Mouse (Mus musculus) MEL (cell line): ENCODE measurements around the gene BC005537. TPM values are rescaled to one million over a fixed set of nuclear protein-coding genes. Genes with fewer than 3 reads are reported as not detected.

Experiments
- DNase-seq: peaks from one replicate; pipeline ENCODE4 v3.0.0; 2011; ENCODE audit warnings: low read depth, low spot score
- H3K27ac ChIP-seq: 2 replicates; pipeline ENCODE4 v1.5.1; 2012; ENCODE audit warnings: low read depth, mild to moderate bottlenecking, control low read depth, low read length, moderate library complexity; ENCODE audit not compliant: control insufficient read depth
- H3K27me3 ChIP-seq, 2 experiments: fragments of 150-350 bp in 1 of 2; sonication (generic) in 1 of 2; 2 replicates each; pipeline ENCODE4 v1.6.1; 2012; ENCODE audit warnings: low read length in 2 of 2, mild to moderate bottlenecking in 2 of 2, improper control_type of control experiment in 1 of 2, moderate library complexity in 1 of 2; ENCODE audit not compliant: insufficient read depth in 2 of 2, control insufficient read depth in 1 of 2
- H3K36me3 ChIP-seq, 2 experiments: 2 replicates each; pipeline ENCODE4 v1.6.1; 2012 to 2014; ENCODE audit warnings: low read length in 2 of 2, improper control_type of control experiment in 1 of 2, inconsistent platforms in 1 of 2, mild to moderate bottlenecking in 1 of 2; ENCODE audit not compliant: insufficient read depth in 2 of 2, control insufficient read depth in 1 of 2
- H3K4me1 ChIP-seq, 2 experiments: fragments of 150-350 bp in 1 of 2; sonication (generic) in 1 of 2; 2 replicates each; pipeline ENCODE4 v1.6.1; 2012; ENCODE audit warnings: low read length in 2 of 2, improper control_type of control experiment in 1 of 2, mild to moderate bottlenecking in 1 of 2; ENCODE audit not compliant: insufficient read depth in 2 of 2, control insufficient read depth in 1 of 2
- H3K4me3 ChIP-seq, 2 experiments: fragments of 150-350 bp in 1 of 2; sonication (generic) in 1 of 2; 2 replicates each; pipeline ENCODE4 v1.5.1; 2012; ENCODE audit warnings: low read depth in 2 of 2, low read length in 2 of 2, mild to moderate bottlenecking in 2 of 2, moderate library complexity in 2 of 2, control low read depth in 1 of 2, improper control_type of control experiment in 1 of 2; ENCODE audit not compliant: control insufficient read depth in 1 of 2, insufficient read depth in 1 of 2
- H3K79me2 ChIP-seq: 2 replicates; pipeline ENCODE4 v1.6.1; 2012; ENCODE audit warnings: mild to moderate bottlenecking, low read length, moderate library complexity; ENCODE audit not compliant: control insufficient read depth, poor library complexity, insufficient read depth
- H3K9ac ChIP-seq: 2 replicates; pipeline ENCODE4 v1.6.1; 2012; ENCODE audit warnings: low read depth, mild to moderate bottlenecking, control low read depth, low read length, moderate library complexity; ENCODE audit not compliant: control insufficient read depth, poor library complexity, severe bottlenecking
- H3K9me3 ChIP-seq: fragments of 150-350 bp; sonication (generic); replicated peaks from 2 replicates; pipeline ENCODE4 v1.6.1; 2012; ENCODE audit warnings: mild to moderate bottlenecking, low read length, improper control_type of control experiment, moderate library complexity; ENCODE audit not compliant: insufficient read depth
- ELF1 ChIP-seq: IDR thresholded peaks from 2 replicates; pipeline ENCODE4 v1.6.1; 2014; ENCODE audit warnings: low read depth, mild to moderate bottlenecking, inconsistent platforms, low read length, improper control_type of control experiment, moderate library complexity
- EP300 ChIP-seq, 2 experiments: IDR thresholded peaks; 2 replicates each; pipeline ENCODE4 v1.6.1; 2011; ENCODE audit warnings: improper control_type of control experiment in 2 of 2, low read length in 2 of 2, low read depth in 1 of 2, mild to moderate bottlenecking in 1 of 2
- GATA1 ChIP-seq: IDR thresholded peaks from 2 replicates; pipeline ENCODE4 v1.6.1; 2011; ENCODE audit warnings: low read depth, low read length, improper control_type of control experiment
- JUND ChIP-seq: IDR thresholded peaks from 2 replicates; pipeline ENCODE4 v1.6.1; 2011; ENCODE audit warnings: low read depth, mild to moderate bottlenecking, improper control_type of control experiment, low read length
- MEF2A ChIP-seq: IDR thresholded peaks from 2 replicates; pipeline ENCODE4 v1.6.1; 2014; ENCODE audit warnings: low read depth, mild to moderate bottlenecking, inconsistent platforms, low read length, improper control_type of control experiment; ENCODE audit not compliant: poor library complexity, insufficient replicate concordance, severe bottlenecking; ENCODE audit errors: extremely low read depth
- MXI1 ChIP-seq: IDR thresholded peaks from 2 replicates; pipeline ENCODE4 v1.6.1; 2011; ENCODE audit warnings: mild to moderate bottlenecking, low read depth, low read length, improper control_type of control experiment
- MYC ChIP-seq: IDR thresholded peaks from 2 replicates; pipeline ENCODE4 v1.6.1; 2011; ENCODE audit warnings: low read depth, mild to moderate bottlenecking, low read length, improper control_type of control experiment, moderate library complexity
- POLR2A ChIP-seq, 2 experiments: IDR thresholded peaks; 2 replicates each; pipeline ENCODE4 v1.6.1; 2011 to 2012; ENCODE audit warnings: low read length in 2 of 2, mild to moderate bottlenecking in 2 of 2, control low read depth in 1 of 2, improper control_type of control experiment in 1 of 2, low read depth in 1 of 2, moderate library complexity in 1 of 2; ENCODE audit not compliant: control insufficient read depth in 1 of 2, insufficient read depth in 1 of 2, poor library complexity in 1 of 2
- POLR2AphosphoS2 ChIP-seq: IDR thresholded peaks from 2 replicates; pipeline ENCODE4 v1.6.1; 2011; ENCODE audit warnings: low read length, improper control_type of control experiment
- POLR2AphosphoS5 ChIP-seq: IDR thresholded peaks from 2 replicates; pipeline ENCODE4 v1.6.1; 2012; ENCODE audit warnings: low read depth, borderline replicate concordance, mild to moderate bottlenecking, inconsistent platforms, low read length, moderate library complexity, mixed read lengths
- RAD21 ChIP-seq: IDR thresholded peaks from 2 replicates; pipeline ENCODE4 v1.6.1; 2011; ENCODE audit warnings: mild to moderate bottlenecking, low read depth, low read length, improper control_type of control experiment
- SIN3A ChIP-seq: IDR thresholded peaks from 2 replicates; pipeline ENCODE4 v1.6.1; 2012; ENCODE audit warnings: low read length, improper control_type of control experiment, inconsistent platforms
- TAL1 ChIP-seq: IDR thresholded peaks from 2 replicates; pipeline ENCODE4 v1.6.1; 2012; ENCODE audit warnings: mild to moderate bottlenecking, inconsistent platforms, low read length, moderate library complexity, mixed read lengths
- ZC3H11A ChIP-seq: IDR thresholded peaks from 2 replicates; pipeline ENCODE4 v1.6.1; 2012; ENCODE audit warnings: low read depth, mild to moderate bottlenecking, inconsistent platforms, low read length, improper control_type of control experiment
- polyA plus RNA-seq, 2 experiments: library from polyadenylated mRNA; stranded (reverse) in 1 of 2; unstranded in 1 of 2; fragments of >175 nt in 1 of 2; fragments of >200 nt in 1 of 2; gene quantifications; 2 replicates each; pipeline versions ENCODE4 v1.2.1 to v1.2.4; 2012; ENCODE audit warnings: low replicate concordance in 2 of 2, low read depth in 1 of 2; ENCODE audit not compliant: insufficient read length in 2 of 2, insufficient read depth in 1 of 2, missing spikeins in 1 of 2
- total RNA-seq: library from RNA; depleted of rRNA; stranded (reverse); fragments of 300-350 nt; gene quantifications from 2 replicates; pipeline ENCODE4 v1.2.3, GENCODE M21; 2012

The BC005537 gene
- total and polyA plus RNA-seq, 3 experiments, result 32.7 to 62.6 (median 48.8) TPM

- no peaks in the 10 kb centered on the region for H3K27me3 ChIP-seq
- no peak overlapping the region for H3K9ac ChIP-seq
- no peaks in the 10 kb centered on the region; the same call in none of the 2 replicates for H3K79me2 ChIP-seq
- no peaks in the 10 kb centered on the region for H3K9me3 ChIP-seq
- no peak overlapping the region for H3K27ac ChIP-seq
- no peaks in the 10 kb centered on the region; a peak in 1 of 4 replicates for H3K4me1 ChIP-seq
- no peak overlapping the region for H3K4me3 ChIP-seq
- H3K36me3 ChIP-seq, result peaks cover 11 to 45% of the 10 kb centered on the region in 2 experiments
- TF ChIP-seq JUND (no peak), ELF1 (no peak), ZC3H11A (no peak), MYC (no peak), RAD21 (no peak), MEF2A (no peak), TAL1 (no peak), POLR2AphosphoS5 (no peak)
- no peak for DNase-seq
Observed at GRCm38 (mm10) chr13:24812521-24812920, 11.1 kb downstream of the BC005537 start.

GRCm38 (mm10) chr13:24814616-24815015 is 13.2 kb downstream of the BC005537 start:
- H3K9ac ChIP-seq, result no peak overlapping the region
- no peak overlapping the region for H3K27ac ChIP-seq
- H3K4me1 ChIP-seq, result no peaks in the 10 kb centered on the region
- TF ChIP-seq EP300 (IDR thresholded peaks at IDR 0.05; ENCODE audit: low read depth in 1 of 2, low read length in 2 of 2), result no peak
- peak; percentile 46; the same call in 1 of the 2 replicates for TF ChIP-seq POLR2AphosphoS2
- no peaks in the 10 kb centered on the region for H3K27me3 ChIP-seq
- no peaks in the 10 kb centered on the region for H3K79me2 ChIP-seq
- no peak overlapping the region for H3K4me3 ChIP-seq
- no peaks in the 10 kb centered on the region for H3K9me3 ChIP-seq
- H3K36me3 ChIP-seq, result peaks cover 0 to 27% of the 10 kb centered on the region in 2 experiments; a peak in 3 of 4 replicates
- no peak for DNase-seq

GRCm38 (mm10) chr13:24816125-24817092 is 15.0 kb downstream of the BC005537 start:
- H3K4me3 ChIP-seq, result no peak overlapping the region
- H3K79me2 ChIP-seq, result no peaks in the 10 kb centered on the region
- H3K36me3 ChIP-seq, result peaks cover 0 to 16% of the 10 kb centered on the region in 2 experiments; a peak in 3 of 4 replicates
- H3K27ac ChIP-seq, result no peak overlapping the region
- no peaks in the 10 kb centered on the region for H3K9me3 ChIP-seq
- H3K4me1 ChIP-seq, result no peaks in the 10 kb centered on the region
- no peaks in the 10 kb centered on the region for H3K27me3 ChIP-seq
- no peak overlapping the region for H3K9ac ChIP-seq
- peak; percentile 42 for DNase-seq
- no peak for TF ChIP-seq EP300 (IDR thresholded peaks at IDR 0.05; ENCODE audit: low read depth in 1 of 2, low read length in 2 of 2)
- TF ChIP-seq SIN3A, result no peak
- TF ChIP-seq MXI1, result no peak
- peak; percentile 96 for TF ChIP-seq POLR2AphosphoS2
- TF ChIP-seq POLR2A (IDR thresholded peaks at IDR 0.05; ENCODE audit: control insufficient read depth in 1 of 2, insufficient read depth in 1 of 2, low read depth in 1 of 2, low read length in 2 of 2, poor library complexity in 1 of 2), result peak in 1 of 2 experiments; percentile 45; a peak in 1 of 4 replicates
- no peak for TF ChIP-seq GATA1
